Mouse (Mus musculus): Measurements from ENCODE around the gene Erich6. TPM values are rescaled to one million over a fixed set of nuclear protein-coding genes. Genes with fewer than 3 reads are reported as not detected.
A peak's percentile ranks its signal among the peaks of the same experiment; 100 is the strongest.

Erich6 gene
- total RNA-seq (2021): under 1 TPM in 1 of 2 experiments, not detected in 1; 0.13 TPM
- long read RNA-seq, experiment 1: 0 reads
- long read RNA-seq, experiment 2: 0 reads

- peak; percentile 17 to 36 for DNase-seq (ENCODE audit: low spot score in 2 of 2)
Measured at GRCm38 (mm10) chr3:58636406-58637295, at the start of gene Erich6. Erich6 (minus strand) TSS chr3:58637207.

- no peak for DNase-seq (ENCODE audit: low spot score in 2 of 2)
Measured at GRCm38 (mm10) chr3:58686206-58686921, 49.4 kb upstream of the Erich6 start.

- no peak for DNase-seq (ENCODE audit: low spot score in 2 of 2)
Measured at GRCm38 (mm10) chr3:58685396-58685795, 48.4 kb upstream of the Erich6 start.

GRCm38 (mm10) chr3:58683346-58683745 lies 46.3 kb upstream of the Erich6 start:
- no peak for DNase-seq (ENCODE audit: low spot score in 2 of 2)

- no peak for DNase-seq (ENCODE audit: low spot score in 2 of 2)
Measured at GRCm38 (mm10) chr3:58682336-58682735, 45.3 kb upstream of the Erich6 start.

- DNase-seq (ENCODE audit: low spot score in 2 of 2): no peak
Measured at GRCm38 (mm10) chr3:58681831-58682230, 44.8 kb upstream of the Erich6 start.

GRCm38 (mm10) chr3:58680943-58681637 lies 44.1 kb upstream of the Erich6 start:
- no peak for DNase-seq (ENCODE audit: low spot score in 2 of 2)

- DNase-seq (ENCODE audit: low spot score in 2 of 2): no peak
Measured at GRCm38 (mm10) chr3:58679996-58680395, 43.0 kb upstream of the Erich6 start.

- no peak for DNase-seq (ENCODE audit: low spot score in 2 of 2)
Measured at GRCm38 (mm10) chr3:58678905-58679304, 41.9 kb upstream of the Erich6 start.

- no peak for DNase-seq (ENCODE audit: low spot score in 2 of 2)
Measured at GRCm38 (mm10) chr3:58678384-58678783, 41.4 kb upstream of the Erich6 start.

GRCm38 (mm10) chr3:58677615-58678014 lies 40.6 kb upstream of the Erich6 start:
- DNase-seq (ENCODE audit: low spot score in 2 of 2): no peak

GRCm38 (mm10) chr3:58673295-58673694 lies 36.3 kb upstream of the Erich6 start:
- no peak for DNase-seq (ENCODE audit: low spot score in 2 of 2)

- DNase-seq (ENCODE audit: low spot score in 2 of 2): no peak
Measured at GRCm38 (mm10) chr3:58672481-58673183, 35.6 kb upstream of the Erich6 start.

- DNase-seq (ENCODE audit: low spot score in 2 of 2): peak in 1 of 2 experiments; percentile 36
Measured at GRCm38 (mm10) chr3:58671616-58672250, 34.7 kb upstream of the Erich6 start.

GRCm38 (mm10) chr3:58663970-58664369 lies 27.0 kb upstream of the Erich6 start:
- no peak for DNase-seq (ENCODE audit: low spot score in 2 of 2)

- no peak for DNase-seq (ENCODE audit: low spot score in 2 of 2)
Measured at GRCm38 (mm10) chr3:58660636-58661035, 23.6 kb upstream of the Erich6 start.

GRCm38 (mm10) chr3:58657356-58657755 lies 20.3 kb upstream of the Erich6 start:
- DNase-seq (ENCODE audit: low spot score in 2 of 2): peak in 1 of 2 experiments; percentile 53

GRCm38 (mm10) chr3:58655362-58656130 lies 18.5 kb upstream of the Erich6 start:
- DNase-seq (ENCODE audit: low spot score in 2 of 2): peak in 1 of 2 experiments; percentile 51

- DNase-seq (ENCODE audit: low spot score in 2 of 2): no peak
Measured at GRCm38 (mm10) chr3:58653907-58654306, 16.9 kb upstream of the Erich6 start.

- no peak for DNase-seq (ENCODE audit: low spot score in 2 of 2)
Measured at GRCm38 (mm10) chr3:58650328-58650727, 13.3 kb upstream of the Erich6 start.

Data from gastrocnemius, postnatal 4 days (tissue).